Mouse (Mus musculus): ENCODE measurements around the gene Dscaml1. TPM values are rescaled to one million over a fixed set of nuclear protein-coding genes. Genes with fewer than 3 reads are reported as not detected.

The Dscaml1 gene
- total RNA-seq, 2 experiments from 2014 or later: not detected

DNA sequence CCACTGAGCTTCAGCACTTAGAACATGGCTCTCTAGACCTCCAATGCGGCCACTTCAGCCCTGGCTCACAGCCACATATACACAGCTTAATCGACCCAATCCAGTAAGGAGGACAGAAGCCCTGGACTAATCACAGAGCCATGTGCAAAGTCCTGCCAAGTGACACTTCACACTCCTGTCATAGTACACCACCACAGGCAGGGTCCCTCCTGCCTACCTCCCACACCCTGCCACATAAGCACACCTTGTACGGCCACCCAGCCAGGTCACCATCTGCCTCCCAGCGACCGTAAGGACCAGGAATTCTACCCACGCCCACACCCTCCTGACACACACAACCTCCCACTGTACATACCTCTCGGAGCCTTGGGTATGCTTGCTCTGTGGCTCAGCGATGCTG lies 360.6 kb downstream of the Dscaml1 start:
- DNase-seq: peak; percentile 52

DNA sequence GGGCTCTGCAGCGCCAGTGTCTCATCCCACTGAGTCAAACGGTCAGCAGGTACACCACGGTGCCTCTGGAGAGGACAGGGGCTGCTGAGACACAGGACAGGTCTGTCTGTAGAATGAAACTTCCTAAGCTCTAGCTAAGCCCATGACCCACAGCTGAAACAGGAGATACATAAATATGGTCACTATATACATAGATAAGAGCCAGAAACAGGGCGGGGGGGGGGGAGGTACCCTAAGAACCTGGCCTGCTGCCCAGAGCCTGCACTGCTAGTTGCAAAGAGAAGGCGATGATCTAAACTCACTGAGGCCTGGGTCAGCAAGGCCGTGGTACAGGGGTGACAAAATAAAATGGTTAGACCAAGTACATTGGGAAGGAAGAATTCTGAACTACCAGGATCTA lies 361.1 kb downstream of the Dscaml1 start:
- peak; percentile 26 for DNase-seq

GRCm38 (mm10) chr9:45788405-45788804 lies 362.0 kb downstream of the Dscaml1 start:
- DNase-seq: no peak

DNA sequence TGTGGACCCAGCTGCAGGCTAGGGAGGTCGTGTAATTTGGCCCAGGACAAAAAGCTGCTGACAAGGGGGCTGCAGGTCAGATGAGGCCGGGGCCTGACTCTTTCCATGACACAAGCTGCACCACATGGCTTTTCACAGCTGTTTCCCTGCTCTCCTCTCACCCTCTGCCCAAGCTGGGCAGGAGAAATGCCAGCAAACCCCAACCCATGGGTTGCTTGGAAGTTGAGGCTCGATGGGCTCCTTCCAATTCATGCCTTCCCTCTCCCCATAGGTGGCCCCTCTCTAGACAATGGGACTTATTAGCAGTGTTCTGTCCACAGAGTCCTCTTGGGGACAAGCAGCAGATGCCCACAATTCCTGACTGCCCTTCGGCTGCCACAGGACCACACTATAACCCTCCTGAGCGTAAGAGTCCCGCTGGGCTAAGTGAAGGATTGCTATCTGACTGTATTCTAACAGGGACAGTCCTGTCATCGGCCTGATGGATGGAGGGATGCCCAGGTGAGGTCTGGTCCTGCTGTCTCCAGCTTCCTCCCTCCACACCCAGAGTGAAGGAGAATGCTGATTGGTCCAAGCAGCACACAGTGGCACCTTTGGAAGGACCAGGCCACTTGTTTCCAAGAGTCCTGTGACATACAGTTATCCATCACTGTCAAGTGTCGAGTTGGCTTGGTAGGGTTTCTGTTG lies 365.2 kb downstream of the Dscaml1 start:
- DNase-seq: no peak

GRCm38 (mm10) chr9:45792235-45792634 lies 365.8 kb downstream of the Dscaml1 start:
- DNase-seq: no peak

- DNase-seq: no peak
Observed at GRCm38 (mm10) chr9:45793697-45794096, 367.3 kb downstream of the Dscaml1 start.

DNA sequence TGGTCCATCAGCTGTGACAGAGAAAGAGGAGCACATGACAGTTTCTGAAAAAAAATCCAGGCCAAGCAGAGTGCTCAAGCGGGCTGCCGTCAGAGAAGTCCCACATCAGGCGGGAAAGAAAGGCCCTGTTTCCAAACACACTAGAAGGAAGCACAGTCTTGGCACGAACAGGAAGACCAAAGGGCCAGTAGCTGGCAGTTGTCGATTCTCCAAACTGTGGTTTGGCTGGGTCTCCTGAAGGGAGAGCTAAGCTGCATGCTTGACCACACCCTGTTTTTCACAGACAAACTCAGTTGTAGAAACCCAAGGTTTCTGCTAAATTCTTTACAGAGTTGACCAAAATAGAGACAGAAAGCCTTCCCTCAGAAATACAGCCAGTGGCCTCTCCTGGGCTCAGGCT lies 369.3 kb downstream of the Dscaml1 start:
- DNase-seq: no peak

GRCm38 (mm10) chr9:45797271-45797670 lies 370.8 kb downstream of the Dscaml1 start:
- no peak for DNase-seq

- peak; percentile 51 for DNase-seq
Observed at GRCm38 (mm10) chr9:45798467-45799164, 372.2 kb downstream of the Dscaml1 start.

GRCm38 (mm10) chr9:45799402-45799801 lies 373.0 kb downstream of the Dscaml1 start:
- no peak for DNase-seq

Other genes with a start within 250 kb of the Dscaml1 start
- gene BC049352, start 244.6 kb upstream of the Dscaml1 start, total RNA-seq (2021): not detected
- gene Tmprss4, start 222.5 kb upstream of the Dscaml1 start, total RNA-seq (2021): not detected
- gene Il10ra, start 157.5 kb upstream of the Dscaml1 start, total RNA-seq (2021): 1 to 10 TPM; 1.0 to 1.2 TPM
- under 1 TPM; 0.24 to 0.50 TPM for gene Tmprss13, start 107.5 kb upstream of the Dscaml1 start, total RNA-seq (2021)
- gene Fxyd6, start 56.4 kb upstream of the Dscaml1 start, total RNA-seq (2021): 10 to 100 TPM; 28.5 to 29.6 TPM
- under 1 TPM in 1 of 2 experiments, not detected in 1; 0.61 TPM for gene Fxyd2, start 27.0 kb upstream of the Dscaml1 start, total RNA-seq (2021)